Mouse (Mus musculus) layer of hippocampus, adult 11-12 months (tissue): Measurements from ENCODE around the gene Scoc.

Experiments
- DNase-seq: peaks from one replicate; pipeline ENCODE4 v3.0.0; 2022; ENCODE audit warnings: low spot score

Gene Scoc

GRCm38 (mm10) chr8:83397726-83398125 lies 60.5 kb downstream of the Scoc start:
- no peak for DNase-seq

- DNase-seq = no peak
These were observed 61.5 kb downstream of the Scoc start for GRCm38 (mm10) chr8:83396680-83397079.

- no peak for DNase-seq
These were observed 63.9 kb downstream of the Scoc start for GRCm38 (mm10) chr8:83394325-83394724.

GRCm38 (mm10) chr8:83392521-83392920 lies 65.7 kb downstream of the Scoc start:
- no peak for DNase-seq

- DNase-seq = no peak
These were observed 68.0 kb downstream of the Scoc start for GRCm38 (mm10) chr8:83390006-83390701.

- peak; percentile 71 for DNase-seq
These were observed 68.7 kb downstream of the Scoc start, which contains the start of gene Clgn for GRCm38 (mm10) chr8:83389316-83390005. Gene Clgn, plus strand, starts transcription at chr8:83389867.

GRCm38 (mm10) chr8:83382850-83383249 lies 75.3 kb downstream of the Scoc start:
- no peak for DNase-seq

GRCm38 (mm10) chr8:83381016-83381415 lies 77.2 kb downstream of the Scoc start:
- no peak for DNase-seq

GRCm38 (mm10) chr8:83380141-83380540 lies 78.0 kb downstream of the Scoc start:
- DNase-seq = no peak
